Mouse (Mus musculus): ENCODE measurements around the gene C77080.

C77080 gene

GRCm38 (mm10) chr4:129261196-129261595 is at the start of gene C77080:
TSS of gene C77080 (minus strand) at chr4:129261404.
- no peak for DNase-seq (ENCODE audit: low read depth, low spot score)

GRCm38 (mm10) chr4:129307936-129308335 is 46.7 kb upstream of the C77080 start:
- DNase-seq (ENCODE audit: low read depth, low spot score) = no peak

GRCm38 (mm10) chr4:129304306-129304705 is 43.1 kb upstream of the C77080 start:
- no peak for DNase-seq (ENCODE audit: low read depth, low spot score)

GRCm38 (mm10) chr4:129303816-129304215 is 42.6 kb upstream of the C77080 start:
- no peak for DNase-seq (ENCODE audit: low read depth, low spot score)

- no peak for DNase-seq (ENCODE audit: low read depth, low spot score)
Measured at GRCm38 (mm10) chr4:129303401-129303800, 42.2 kb upstream of the C77080 start.

GRCm38 (mm10) chr4:129299121-129299520 is 37.9 kb upstream of the C77080 start:
- DNase-seq (ENCODE audit: low read depth, low spot score) = no peak

- peak; percentile 78 for DNase-seq (ENCODE audit: low read depth, low spot score)
Measured at GRCm38 (mm10) chr4:129297724-129298123, 36.5 kb upstream of the C77080 start.

GRCm38 (mm10) chr4:129296066-129296465 is 34.9 kb upstream of the C77080 start:
- no peak for DNase-seq (ENCODE audit: low read depth, low spot score)

GRCm38 (mm10) chr4:129295188-129295587 is 34.0 kb upstream of the C77080 start:
- DNase-seq (ENCODE audit: low read depth, low spot score) = no peak

- no peak for DNase-seq (ENCODE audit: low read depth, low spot score)
Measured at GRCm38 (mm10) chr4:129293702-129294101, 32.5 kb upstream of the C77080 start.

GRCm38 (mm10) chr4:129292831-129293230 is 31.6 kb upstream of the C77080 start:
- DNase-seq (ENCODE audit: low read depth, low spot score) = no peak

GRCm38 (mm10) chr4:129289671-129290070 is 28.5 kb upstream of the C77080 start:
- peak; percentile 29 for DNase-seq (ENCODE audit: low read depth, low spot score)

- no peak for DNase-seq (ENCODE audit: low read depth, low spot score)
Measured at GRCm38 (mm10) chr4:129288067-129288466, 26.9 kb upstream of the C77080 start.

- no peak for DNase-seq (ENCODE audit: low read depth, low spot score)
Measured at GRCm38 (mm10) chr4:129287472-129287981, 26.3 kb upstream of the C77080 start, which contains the start of gene Sync. TSS of gene Sync (plus strand) at chr4:129287617.

GRCm38 (mm10) chr4:129286683-129287471 is 25.7 kb upstream of the C77080 start:
- DNase-seq (ENCODE audit: low read depth, low spot score) = no peak

GRCm38 (mm10) chr4:129286001-129286682 is 24.9 kb upstream of the C77080 start:
- no peak for DNase-seq (ENCODE audit: low read depth, low spot score)

GRCm38 (mm10) chr4:129284685-129285084 is 23.5 kb upstream of the C77080 start:
- DNase-seq (ENCODE audit: low read depth, low spot score) = no peak

GRCm38 (mm10) chr4:129283226-129283625 is 22.0 kb upstream of the C77080 start:
- no peak for DNase-seq (ENCODE audit: low read depth, low spot score)

- DNase-seq (ENCODE audit: low read depth, low spot score) = no peak
Measured at GRCm38 (mm10) chr4:129282786-129283185, 21.6 kb upstream of the C77080 start.

GRCm38 (mm10) chr4:129276453-129276865 is 15.3 kb upstream of the C77080 start:
- peak; percentile 53 for DNase-seq (ENCODE audit: low read depth, low spot score)

GRCm38 (mm10) chr4:129272756-129273046 is 11.5 kb upstream of the C77080 start:
- DNase-seq (ENCODE audit: low read depth, low spot score) = no peak

GRCm38 (mm10) chr4:129271991-129272755 is 11.0 kb upstream of the C77080 start:
- DNase-seq (ENCODE audit: low read depth, low spot score) = no peak

Measured in telencephalon, adult 2 months (tissue).